Mouse (Mus musculus): Measurements from ENCODE around the gene Dync1li1. TPM values are rescaled to one million over a fixed set of nuclear protein-coding genes. Genes with fewer than 3 reads are reported as not detected.
"Not testable (repeated sequence)": the region's sequence is repeated elsewhere in the genome, so short reads cannot be mapped to it uniquely, and the experiment has no call there.

Gene Dync1li1
- polyA plus RNA-seq, 1 experiment from 2014 or later, result 151 TPM

DNA sequence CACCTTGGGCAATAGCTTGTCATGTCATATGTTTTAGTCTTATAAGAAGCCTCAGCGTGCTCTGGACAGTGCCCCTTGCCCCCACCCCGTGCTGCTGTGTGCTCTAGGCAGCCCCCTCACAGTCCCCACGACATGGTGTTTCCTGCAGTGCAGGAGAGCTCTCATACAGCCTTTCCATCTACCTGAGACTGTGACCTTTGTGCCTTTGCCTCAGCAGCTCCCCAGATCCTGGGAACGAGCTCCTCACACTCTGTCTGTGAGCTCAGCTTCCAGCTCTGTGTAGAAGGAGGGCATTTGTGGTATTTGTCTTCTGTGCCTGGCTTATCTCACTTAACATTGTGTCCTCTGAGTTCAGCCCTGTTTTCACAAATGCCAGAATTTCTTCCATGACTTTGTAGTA lies 13.3 kb downstream of the Dync1li1 start:
- no peak overlapping the region for H3K4me2 ChIP-seq
- 0 out of 2 replicates have a peak, but pooled peaks cover 10% of the 10 kb centered on the region for H3K4me1 ChIP-seq (replicated peaks)
- no peaks in the 10 kb centered on the region for H3K27me3 ChIP-seq
- H3K9ac ChIP-seq, result no peak overlapping the region
- H3K27ac ChIP-seq (replicated peaks), result no peak overlapping the region
- WGBS, result 91% methylated on average over 4 of the region's 4 CpGs
- peaks cover 48% of the 10 kb centered on the region for H3K36me3 ChIP-seq
- no peaks in the 10 kb centered on the region for H3K9me3 ChIP-seq
- ATAC-seq (ENCODE audit: low read depth), result no peak
- H3K4me3 ChIP-seq, result no peak overlapping the region

DNA sequence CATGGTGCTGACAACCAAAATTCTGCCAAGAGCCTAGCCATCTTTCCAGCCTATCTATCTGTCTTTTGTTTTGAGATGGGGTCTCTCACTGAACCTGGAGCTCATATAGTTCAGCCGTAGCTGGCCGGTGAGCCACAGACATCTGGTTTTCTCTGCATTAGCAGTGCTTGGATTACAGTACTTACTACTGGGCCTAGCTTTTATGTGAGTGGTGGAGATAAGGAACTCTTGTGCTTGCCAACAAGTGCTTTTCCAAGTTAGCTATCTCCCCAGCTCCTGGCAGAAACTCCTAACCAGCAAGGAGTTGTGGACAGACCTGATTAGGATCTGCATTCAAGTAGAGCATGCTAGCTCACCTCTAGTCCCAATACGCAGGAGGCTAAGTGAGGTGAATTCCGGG lies 19.2 kb downstream of the Dync1li1 start:
- Histone ChIP-seq H3K27ac (replicated peaks) (no peak overlapping the region), H3K27me3 (no peaks in the 10 kb centered on the region), H3K9me3 (no peaks in the 10 kb centered on the region), H3K9ac (no peak overlapping the region), H3K4me1 (replicated peaks) (no peaks in the 10 kb centered on the region), H3K4me3 (no peak overlapping the region), H3K4me2 (no peak overlapping the region), H3K36me3 (peaks cover 83% of the 10 kb centered on the region)
- no peak for ATAC-seq (ENCODE audit: low read depth)
- WGBS, result 95% methylated on average over 4 of the region's 4 CpGs

DNA sequence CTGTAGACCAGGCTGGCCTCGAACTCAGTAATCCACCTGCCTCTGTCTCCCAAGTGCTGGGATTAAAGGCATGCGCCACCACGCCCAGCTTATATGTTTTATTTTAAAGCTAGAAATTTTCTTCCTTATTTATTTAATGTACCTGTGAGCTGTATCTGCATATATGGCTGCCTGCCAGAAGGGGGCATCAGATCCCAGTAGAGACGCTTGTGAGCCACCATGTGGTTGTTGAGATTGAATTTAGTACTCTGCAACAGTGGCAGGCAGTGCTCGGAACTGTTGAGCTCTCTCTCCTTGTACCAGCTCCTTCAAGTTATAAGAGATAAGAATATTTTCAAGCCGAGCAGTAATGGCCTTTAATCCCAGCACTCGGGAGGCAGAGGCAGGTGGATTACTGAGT lies 21.8 kb downstream of the Dync1li1 start:
- Histone ChIP-seq H3K9me3 (no peaks in the 10 kb centered on the region), H3K36me3 (peaks cover 94% of the 10 kb centered on the region), H3K27me3 (no peaks in the 10 kb centered on the region), H3K4me1 (replicated peaks) (no peaks in the 10 kb centered on the region), H3K9ac (no peak overlapping the region), H3K4me3 (no peak overlapping the region), H3K4me2 (no peak overlapping the region), H3K27ac (replicated peaks) (no peak overlapping the region)
- WGBS, result 80% methylated on average over 7 of the region's 7 CpGs
- no peak for ATAC-seq (ENCODE audit: low read depth)

DNA sequence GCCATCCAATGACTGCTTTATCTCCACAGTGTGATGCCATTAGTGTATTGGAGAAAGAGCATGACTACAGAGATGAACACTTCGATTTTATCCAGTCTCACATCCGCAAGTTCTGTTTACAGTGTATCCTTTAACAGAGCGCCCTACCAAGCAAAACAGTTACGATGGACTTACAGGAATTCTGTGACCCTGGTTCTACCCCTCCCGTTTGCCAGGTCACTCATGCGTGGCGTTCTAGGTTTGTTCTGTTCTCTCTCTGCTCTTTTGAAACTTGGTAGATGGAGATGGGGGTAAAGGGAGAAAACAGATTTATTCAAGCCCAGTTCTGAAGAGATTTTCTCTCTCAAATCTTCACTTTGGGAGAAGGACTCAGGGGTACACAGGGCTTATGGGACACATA lies 24.9 kb downstream of the Dync1li1 start:
- Histone ChIP-seq H3K9me3 (no peaks in the 10 kb centered on the region), H3K4me1 (replicated peaks) (no peaks in the 10 kb centered on the region), H3K27ac (replicated peaks) (no peak overlapping the region), H3K4me3 (no peak overlapping the region), H3K36me3 (peaks cover 96% of the 10 kb centered on the region), H3K4me2 (no peak overlapping the region), H3K9ac (no peak overlapping the region), H3K27me3 (no peaks in the 10 kb centered on the region)
- 96% methylated on average over 7 of the region's 7 CpGs for WGBS
- no peak for ATAC-seq (ENCODE audit: low read depth)

DNA sequence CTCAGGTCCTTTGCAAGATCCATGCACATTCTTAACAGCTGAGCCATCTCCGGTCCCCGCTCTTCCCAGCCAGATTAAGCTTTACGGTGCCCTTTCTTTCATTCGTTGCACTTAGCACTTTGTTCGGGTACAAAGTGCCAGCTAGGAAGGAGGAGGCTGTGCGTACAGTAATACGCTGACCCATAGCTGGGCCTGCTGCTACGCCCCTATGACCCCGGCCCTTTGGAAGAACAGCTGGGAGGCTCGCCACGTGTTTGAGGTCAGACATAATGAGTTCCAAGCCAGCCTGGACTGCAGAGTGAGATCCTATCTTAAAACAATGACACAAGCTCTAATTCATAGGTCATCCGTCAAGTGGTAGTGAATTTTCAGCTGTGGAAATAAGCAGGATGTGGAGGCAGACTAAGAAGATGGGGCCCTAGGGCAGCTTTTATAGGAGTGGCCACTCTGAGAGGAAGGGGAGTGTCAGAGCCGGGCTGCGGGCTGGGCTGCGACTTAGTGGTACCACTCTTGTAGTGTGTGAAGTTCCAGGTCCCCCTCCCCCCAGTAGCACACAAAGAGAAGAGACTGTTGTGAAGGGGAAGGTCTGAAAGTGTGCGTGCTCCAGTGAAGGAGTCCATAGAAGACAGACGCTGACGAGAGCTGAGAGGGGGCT lies 28.2 kb downstream of the Dync1li1 start:
- no peaks in the 10 kb centered on the region for H3K27me3 ChIP-seq
- H3K36me3 ChIP-seq, result peaks cover 100% of the 10 kb centered on the region
- H3K9ac ChIP-seq, result no peak overlapping the region
- no peaks in the 10 kb centered on the region for H3K9me3 ChIP-seq
- H3K27ac ChIP-seq (replicated peaks), result no peak overlapping the region
- H3K4me1 ChIP-seq (replicated peaks), result no peaks in the 10 kb centered on the region
- 69% methylated on average over 18 of the region's 18 CpGs for WGBS
- no peak overlapping the region for H3K4me2 ChIP-seq
- no peak for ATAC-seq (ENCODE audit: low read depth)
- H3K4me3 ChIP-seq, result no peak overlapping the region

DNA sequence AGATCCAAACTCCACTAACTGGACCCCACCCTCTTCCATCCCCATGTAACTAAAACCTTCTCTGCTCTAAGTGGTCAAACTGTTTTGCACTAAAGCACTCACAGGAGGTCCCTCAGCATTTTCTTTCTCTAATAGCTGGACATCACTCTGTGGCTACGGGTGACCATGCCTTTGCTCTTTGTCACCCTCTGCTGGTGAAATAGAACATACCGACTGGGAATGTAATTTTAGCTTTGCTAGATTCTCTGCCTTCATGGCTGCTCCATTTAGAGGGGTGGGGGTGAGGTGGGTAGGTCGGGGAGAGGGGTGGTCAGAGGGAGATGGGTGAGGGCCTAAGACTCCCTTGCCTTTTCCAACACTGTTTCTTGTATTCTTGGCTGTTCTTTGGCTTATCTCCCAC lies 38.7 kb downstream of the Dync1li1 start:
- H3K4me2 ChIP-seq, result no peak overlapping the region
- 3% methylated on average over 3 of the region's 3 CpGs for WGBS
- no peaks in the 10 kb centered on the region for H3K9me3 ChIP-seq
- ATAC-seq (ENCODE audit: low read depth), result no peak
- H3K27ac ChIP-seq (replicated peaks), result no peak overlapping the region
- H3K4me3 ChIP-seq, result no peak overlapping the region
- H3K4me1 ChIP-seq (replicated peaks), result peaks cover 8% of the 10 kb centered on the region
- H3K9ac ChIP-seq, result no peak overlapping the region
- H3K36me3 ChIP-seq, result peaks cover 32% of the 10 kb centered on the region
- H3K27me3 ChIP-seq, result no peaks in the 10 kb centered on the region

DNA sequence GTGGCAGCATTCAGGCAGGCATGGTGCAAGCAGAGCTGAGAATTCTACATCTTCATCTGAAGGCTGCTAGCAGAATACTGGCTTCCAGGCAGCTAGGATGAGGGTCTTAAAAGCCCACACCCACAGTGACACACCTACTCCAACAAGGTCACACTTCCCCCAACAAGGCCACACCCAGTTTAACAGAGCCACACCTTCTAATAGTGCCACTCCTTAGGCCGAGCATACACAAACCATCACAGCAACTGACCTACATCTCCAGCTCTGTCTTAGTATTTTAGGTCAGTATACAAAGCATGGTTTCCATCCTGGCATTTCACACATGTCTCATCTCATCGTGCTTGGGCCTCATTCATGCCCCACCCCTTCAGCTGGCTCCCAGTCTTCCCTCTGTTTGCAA lies 39.8 kb downstream of the Dync1li1 start:
- H3K9ac ChIP-seq; ATAC-seq (ENCODE audit: low read depth); H3K4me3 ChIP-seq; H3K9me3 ChIP-seq; H3K4me2 ChIP-seq; H3K27me3 ChIP-seq; H3K27ac ChIP-seq (replicated peaks): not testable (repeated sequence)
- Histone ChIP-seq H3K4me1 (replicated peaks) (peaks cover 19% of the 10 kb centered on the region), H3K36me3 (peaks cover 21% of the 10 kb centered on the region)
- 66% methylated on average over 2 of the region's 2 CpGs for WGBS

DNA sequence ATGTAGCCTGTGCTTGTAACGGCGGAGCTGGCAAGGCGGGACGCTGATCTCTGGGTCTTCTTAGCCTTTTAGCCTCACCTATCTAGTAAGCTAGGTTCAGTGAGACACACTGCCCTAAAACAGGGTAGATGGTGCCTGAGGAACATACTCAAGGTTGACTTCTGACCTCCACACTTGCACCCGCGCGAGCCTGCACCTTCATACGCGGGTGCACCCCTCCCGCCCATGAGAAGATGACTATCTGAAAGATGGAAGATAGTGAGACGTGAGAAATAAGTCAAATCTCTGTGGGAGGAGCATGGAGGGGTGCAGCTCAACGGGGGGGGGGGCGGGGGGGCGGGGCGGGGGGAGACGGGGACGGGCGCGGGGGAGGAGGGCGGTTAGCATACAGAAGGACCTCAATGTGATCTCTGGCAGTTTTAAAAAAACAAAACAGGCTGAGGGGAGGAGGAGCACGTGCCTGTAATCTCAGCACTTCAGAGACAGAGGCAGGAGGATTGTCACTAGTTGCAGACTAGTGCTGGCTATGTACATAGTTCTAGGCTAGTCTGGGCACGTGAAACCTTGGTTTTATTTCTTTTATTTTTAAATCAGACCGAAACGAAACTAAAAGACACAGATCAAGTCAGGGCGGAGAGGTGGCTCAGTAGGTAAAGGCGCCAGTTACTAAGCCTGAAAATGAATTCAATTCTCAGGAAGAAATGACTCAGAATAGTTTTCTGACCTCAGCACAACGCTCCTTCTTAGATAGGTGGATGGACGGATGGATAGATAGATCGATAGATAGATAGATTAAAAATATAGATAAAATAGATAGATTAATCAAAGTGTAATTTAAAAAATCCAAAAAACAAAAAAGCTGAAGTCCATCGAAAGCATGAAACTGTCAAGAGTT lies 41.6 kb downstream of the Dync1li1 start:
- Histone ChIP-seq H3K27me3 (no peaks in the 10 kb centered on the region), H3K9me3 (no peaks in the 10 kb centered on the region), H3K27ac (replicated peaks) (no peak overlapping the region), H3K36me3 (peaks cover 5% of the 10 kb centered on the region), H3K9ac (no peak overlapping the region), H3K4me1 (replicated peaks) (peaks cover 22% of the 10 kb centered on the region), H3K4me2 (peak overlapping the region; percentile 73), H3K4me3 (peak overlapping the region; percentile 86)
- no peak for ATAC-seq (ENCODE audit: low read depth)
- WGBS, result 42% methylated on average over 24 of the region's 30 CpGs

DNA sequence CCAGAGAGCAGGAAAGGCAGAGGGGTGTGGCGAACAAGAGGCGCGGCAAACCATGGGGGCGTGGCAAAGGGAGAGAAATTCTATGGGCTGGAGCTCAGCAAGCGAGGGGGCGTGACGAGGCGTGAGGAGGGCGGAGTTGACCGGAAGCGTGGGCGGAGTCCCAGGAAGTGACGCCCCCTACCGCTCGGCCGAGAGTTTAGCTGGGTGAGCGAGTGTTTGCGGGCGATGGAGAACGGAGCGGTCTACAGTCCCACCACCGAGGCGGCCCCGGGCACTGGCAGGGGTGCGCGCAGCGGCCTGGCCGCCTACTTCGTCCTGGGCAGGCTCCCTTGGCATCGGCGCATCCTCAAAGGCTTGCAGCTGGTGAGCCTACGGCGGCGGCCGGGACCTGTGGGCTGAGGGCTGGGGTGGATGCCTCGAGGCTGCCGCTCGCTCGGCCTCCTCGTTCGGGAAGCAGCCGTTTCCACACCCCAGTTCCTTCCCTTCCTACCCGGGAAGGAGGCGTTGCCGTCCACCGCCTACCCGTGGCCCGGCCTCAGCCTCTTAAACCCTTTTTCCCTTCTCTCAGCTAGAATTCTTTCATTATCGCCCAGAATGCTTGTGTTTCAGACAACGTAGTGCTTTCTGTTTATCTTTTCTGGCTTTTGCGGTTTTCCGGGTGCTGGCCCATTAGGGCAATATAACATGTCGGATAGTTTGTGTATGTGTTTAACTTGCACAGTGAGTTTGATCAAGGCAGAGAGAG lies 42.6 kb downstream of the Dync1li1 start, which contains the start of gene Cmtm6:
Gene Cmtm6, plus strand, starts transcription at position 106 of the 745 bp plus-strand sequence.
- ATAC-seq (ENCODE audit: low read depth), result peak; percentile 93
- H3K4me3 ChIP-seq, result peak within 1 kb of the TSS; percentile 86
- peaks cover 23% of the 10 kb centered on the region for H3K4me1 ChIP-seq (replicated peaks)
- WGBS, result under 1% methylated on average over 53 of the region's 53 CpGs
- H3K27me3 ChIP-seq, result no peaks in the 10 kb centered on the region
- peak within 1 kb of the TSS; percentile 73 for H3K4me2 ChIP-seq
- H3K9ac ChIP-seq, result peak within 1 kb of the TSS; percentile 92
- H3K27ac ChIP-seq (replicated peaks), result peak within 1 kb of the TSS; percentile 90
- H3K36me3 ChIP-seq, result no peaks in the 10 kb centered on the region
- no peaks in the 10 kb centered on the region for H3K9me3 ChIP-seq

DNA sequence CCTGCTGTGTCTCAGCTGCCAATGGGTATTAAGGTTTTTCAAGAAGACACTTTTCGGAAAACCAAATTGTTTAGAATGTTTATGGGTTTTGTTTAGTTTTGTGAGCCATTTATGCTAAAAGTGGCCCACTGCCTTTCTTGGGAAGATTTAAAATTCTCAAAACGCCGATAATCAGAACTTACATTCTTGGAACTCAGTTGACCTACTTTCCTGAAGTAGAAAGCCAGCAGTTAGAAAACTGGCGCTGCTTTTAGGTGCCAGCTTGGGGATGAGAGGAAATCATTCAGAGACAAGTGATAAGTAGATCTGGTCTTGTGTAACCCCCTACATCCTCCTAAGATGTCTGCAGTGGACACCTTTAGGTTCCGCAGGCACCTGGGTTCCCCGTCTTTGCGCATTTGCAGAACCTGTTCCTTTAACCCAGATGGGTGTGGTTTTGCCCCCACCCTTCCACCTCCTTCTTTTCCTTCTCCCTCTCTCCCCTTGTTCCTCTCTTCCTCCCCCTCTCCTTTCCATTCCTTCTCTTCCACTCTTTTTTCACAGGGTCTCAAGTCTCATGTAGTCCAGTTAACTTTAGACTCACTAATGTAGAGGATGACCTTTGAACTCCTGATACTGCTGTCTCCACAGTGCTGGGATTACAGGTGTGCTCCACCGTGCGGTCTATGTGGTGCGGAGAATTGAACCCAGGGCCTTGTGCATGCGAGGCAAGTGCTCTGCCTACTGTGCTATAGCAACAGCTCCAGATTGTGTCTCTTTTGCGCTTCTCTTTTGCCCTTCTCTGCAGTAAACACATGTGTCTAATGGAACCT lies 43.5 kb downstream of the Dync1li1 start:
- no peak for ATAC-seq (ENCODE audit: low read depth)
- no peaks in the 10 kb centered on the region for H3K36me3 ChIP-seq
- H3K9me3 ChIP-seq, result no peaks in the 10 kb centered on the region
- H3K27ac ChIP-seq (replicated peaks), result peak overlapping the region; percentile 90; the same call in 1 of the 2 replicates
- peak overlapping the region; percentile 86 for H3K4me3 ChIP-seq
- no peaks in the 10 kb centered on the region for H3K27me3 ChIP-seq
- peak overlapping the region; percentile 92 for H3K9ac ChIP-seq
- peaks cover 32% of the 10 kb centered on the region for H3K4me1 ChIP-seq (replicated peaks)
- peak overlapping the region; percentile 73 for H3K4me2 ChIP-seq
- 73% methylated on average over 12 of the region's 12 CpGs for WGBS

DNA sequence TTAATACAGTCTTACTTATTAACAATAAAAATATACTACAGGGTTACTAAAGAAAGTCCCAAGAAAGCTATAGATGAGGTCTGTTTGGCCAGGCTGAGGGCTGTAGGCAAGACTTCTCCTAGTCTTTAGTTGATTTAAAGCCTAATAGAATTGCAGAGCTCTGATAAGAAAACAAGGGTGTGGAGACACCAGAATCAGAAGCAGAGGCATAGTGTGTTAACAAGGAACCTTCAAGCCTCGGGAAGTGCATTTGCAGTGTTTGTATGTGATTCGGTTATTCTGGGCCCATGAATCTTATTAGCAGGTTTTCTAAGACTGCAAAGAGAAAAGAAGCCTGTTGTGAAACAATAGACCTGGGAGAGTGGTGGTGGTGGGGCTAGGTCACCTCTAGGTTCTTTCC lies 44.6 kb downstream of the Dync1li1 start:
- no peaks in the 10 kb centered on the region for H3K27me3 ChIP-seq

More for the DNA sequence above, 44.6 kb downstream of the Dync1li1 start:
- H3K27ac ChIP-seq (replicated peaks), result no peak overlapping the region
- no peak for ATAC-seq (ENCODE audit: low read depth)
- 72% methylated on average over 2 of the region's 2 CpGs for WGBS
- H3K9ac ChIP-seq, result no peak overlapping the region
- peaks cover 34% of the 10 kb centered on the region for H3K4me1 ChIP-seq (replicated peaks)
- no peaks in the 10 kb centered on the region for H3K36me3 ChIP-seq
- no peaks in the 10 kb centered on the region for H3K9me3 ChIP-seq
- no peak overlapping the region for H3K4me2 ChIP-seq
- no peak overlapping the region for H3K4me3 ChIP-seq
